Mouse (Mus musculus): ENCODE data around the gene Dab1.

DNA sequence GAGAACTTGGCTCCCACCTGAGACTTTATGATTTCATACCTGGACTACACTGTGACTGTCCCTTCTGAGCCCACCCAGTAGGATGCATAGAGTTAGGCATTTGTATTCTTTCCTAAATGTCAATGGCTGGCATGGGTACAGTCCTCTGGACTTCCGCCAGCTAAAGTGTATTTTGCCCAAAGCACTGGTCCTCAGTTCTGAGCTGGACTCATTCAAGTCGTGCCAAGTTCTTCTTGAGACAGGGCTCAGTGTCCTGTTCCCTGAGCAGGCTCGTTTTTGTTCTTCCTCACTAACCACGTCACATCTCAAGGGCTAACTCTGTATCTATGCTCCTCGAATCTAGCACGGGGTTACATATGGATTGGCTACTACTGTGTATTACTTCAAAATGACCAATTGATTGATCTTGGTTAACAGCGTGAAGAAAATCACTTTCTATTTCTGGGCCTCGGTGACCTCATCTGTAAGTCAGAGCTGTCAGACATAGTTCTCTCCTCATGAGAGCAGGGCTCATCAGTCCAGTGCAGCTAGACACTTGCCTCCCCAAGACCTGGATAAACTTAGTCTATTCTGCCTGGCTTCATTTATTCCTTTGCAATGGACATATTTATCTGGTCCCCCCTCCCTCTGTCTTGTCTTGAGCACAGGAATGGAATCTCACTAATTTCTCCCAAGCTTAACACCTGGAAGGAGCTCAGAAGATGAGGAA is 1023.8 kb downstream of the Dab1 start:
- no peak for TF ChIP-seq POLR2A (IDR thresholded peaks at IDR 0.05; ENCODE audit: control insufficient read depth, low read depth, low read length)
- TF ChIP-seq CTCF (IDR thresholded peaks at IDR 0.05; ENCODE audit: control insufficient read depth, insufficient read depth, insufficient replicate concordance, low read depth, low read length): no peak
